Mouse (Mus musculus): ENCODE measurements around the gene Gpsm3.
A peak's percentile ranks its signal among the peaks of the same experiment; 100 is the strongest.

DNA sequence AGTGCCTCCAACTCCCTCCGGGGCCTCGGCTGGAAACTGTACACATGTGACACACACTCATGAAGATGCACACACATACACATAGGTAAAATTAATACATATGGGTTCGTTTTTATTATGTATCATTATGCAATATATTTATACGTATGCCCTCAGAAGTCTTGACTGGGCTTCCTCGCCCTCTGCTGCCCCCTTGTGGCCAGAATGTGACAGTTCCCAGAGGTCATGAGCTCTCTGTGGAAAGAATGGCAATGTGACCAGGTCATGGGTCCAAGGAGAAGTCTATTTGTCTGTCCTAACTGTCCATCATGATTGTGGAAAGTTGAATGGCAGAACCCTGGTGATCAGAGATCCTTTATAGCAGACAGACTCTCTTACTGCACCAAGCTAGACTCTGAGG lies 34.1 kb upstream of the Gpsm3 start:
- TF ChIP-seq CTCF (IDR thresholded peaks at IDR 0.05), result peak; percentile 99
- no peak for TF ChIP-seq POLR2A (IDR thresholded peaks at IDR 0.05; ENCODE audit: insufficient read depth, low read depth, low read length)
